Mouse (Mus musculus): ENCODE results near the gene Gjb4.

Gene Gjb4

GRCm38 (mm10) chr4:127303796-127304195 is 50.1 kb downstream of the Gjb4 start:
- no peak for DNase-seq
